Comparison of ENCODE assay signal across 12 mouse cellular contexts in the genomic region with DNA sequence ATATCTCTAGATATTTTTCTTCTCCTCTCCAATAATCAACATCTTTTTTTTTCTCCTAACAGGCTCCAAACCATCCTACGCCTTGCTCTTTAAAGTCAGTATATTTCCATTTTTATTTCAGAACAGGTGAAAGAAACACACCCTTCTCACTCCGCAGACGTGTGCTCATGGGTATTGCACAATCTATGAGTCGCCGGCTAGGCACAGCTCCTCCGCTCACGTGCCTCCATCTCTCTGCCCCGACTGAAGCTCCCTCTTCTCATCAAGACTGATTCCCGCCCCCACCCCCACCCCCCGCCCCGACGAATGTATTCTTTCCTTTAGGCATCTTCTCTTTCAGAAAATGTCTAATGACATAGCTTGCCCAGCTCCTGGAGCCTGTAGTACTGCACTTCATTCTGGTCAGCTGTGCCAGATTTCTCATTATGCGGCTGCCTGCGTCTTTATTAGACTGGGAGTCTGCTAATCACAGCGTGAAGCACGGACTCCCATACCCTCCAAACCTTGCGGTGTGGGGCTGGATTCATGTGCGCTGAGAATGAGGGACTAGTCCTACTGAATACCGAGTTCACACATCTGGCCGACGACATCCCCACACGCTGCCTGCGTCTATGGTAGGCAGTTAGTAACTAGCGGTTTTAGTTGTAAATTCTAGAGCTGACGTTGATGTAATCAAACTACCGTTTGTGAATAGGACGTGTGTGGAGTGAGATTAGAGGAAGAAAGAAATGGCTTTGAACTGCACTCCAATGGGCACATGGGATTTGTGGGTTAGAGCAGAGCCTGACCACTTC.
DNase-seq lines count a peak whose midpoint lies in the region; ATAC-seq and TF ChIP-seq lines count a peak whose summit lies in the region.
"Had no signal": no experiment of that assay in that cellular context is flagged by ENCODE, and none has a peak within 500 bp of the region (broad histone marks: within the 10 kb centered on the region; RNA-seq: fewer than 3 reads in every experiment).

No protein-coding gene starts in this region.

- peak overlapping the region; percentile 22 for H3K4me3 ChIP-seq in forebrain, embryonic 15.5 days
- no peak overlapping the region for H3K4me3 ChIP-seq in midbrain, embryonic 16.5 days (ENCODE audit: low read depth, low read length)
- H3K4me3 ChIP-seq in gastrocnemius, adult 2 months = no peak overlapping the region
- no peak overlapping the region for H3K4me3 ChIP-seq in heart, embryonic 10.5 days

- intact Hi-C loops in left cerebral cortex, postnatal 25 days (cut with DNase I) = no loop called here
- intact Hi-C loops in gastrocnemius, adult 2 months (cut with DNase I) = no loop called here

- H3K27ac ChIP-seq in forebrain, embryonic 15.5 days (replicated peaks) = no peak overlapping the region
- no peak overlapping the region for H3K27ac ChIP-seq in midbrain, embryonic 16.5 days (ENCODE audit: low read length)
- no peak overlapping the region for H3K27ac ChIP-seq in gastrocnemius, adult 2 months
- no peak overlapping the region for H3K27ac ChIP-seq in heart, embryonic 10.5 days

- DNase-seq in left cerebral cortex, postnatal 25 days (ENCODE audit: low spot score in 2 of 2) = peak; percentile 14 to 21
- no peak for DNase-seq in left cerebral cortex, adult 18-20 months (ENCODE audit: low spot score in 2 of 2)
- peak; percentile 52 for DNase-seq in layer of hippocampus, adult 9-11 months
- no peak for DNase-seq in gastrocnemius, adult 2 months
- no peak for DNase-seq in heart, embryonic 10.5 days (ENCODE audit: low spot score)
- no peak for DNase-seq in right cerebral cortex, adult 18-20 months
- DNase-seq: cerebellum, adult 8-10 months; right cerebral cortex, postnatal 25 days; thymus, postnatal 4 days had no signal

- WGBS in forebrain, embryonic 15.5 days = 48% methylated on average over 27 of the region's 27 CpGs
- WGBS in midbrain, embryonic 16.5 days = 50% methylated on average over 27 of the region's 27 CpGs
- 78% methylated on average over 27 of the region's 27 CpGs for WGBS in heart, embryonic 10.5 days

- no peaks in the 10 kb centered on the region for H3K27me3 ChIP-seq in forebrain, embryonic 15.5 days
- no peaks in the 10 kb centered on the region for H3K27me3 ChIP-seq in midbrain, embryonic 16.5 days (ENCODE audit: control insufficient read depth, insufficient read depth, low read depth, low read length)
- no peaks in the 10 kb centered on the region for H3K27me3 ChIP-seq in heart, embryonic 10.5 days (ENCODE audit: insufficient read depth, poor library complexity, severe bottlenecking)

- H3K9me3 ChIP-seq in forebrain, embryonic 15.5 days = no peaks in the 10 kb centered on the region; the same call in 1 of the 2 replicates
- H3K9me3 ChIP-seq in midbrain, embryonic 16.5 days (replicated peaks; ENCODE audit: control insufficient read depth, low read length, poor library complexity, severe bottlenecking) = peaks cover 2% of the 10 kb centered on the region; the same call in 1 of the 2 replicates
- H3K9me3 ChIP-seq in heart, embryonic 10.5 days = no peaks in the 10 kb centered on the region

- H3K4me2 ChIP-seq in forebrain, embryonic 15.5 days (replicated peaks) = peak overlapping the region; percentile 35
- peak overlapping the region; percentile 46 for H3K4me2 ChIP-seq in midbrain, embryonic 16.5 days (ENCODE audit: low read length)

- H3K4me1 ChIP-seq in forebrain, embryonic 15.5 days = peaks cover 3% of the 10 kb centered on the region; the same call in 1 of the 2 replicates
- H3K4me1 ChIP-seq in midbrain, embryonic 16.5 days (ENCODE audit: control insufficient read depth, insufficient read depth, low read length) = peaks cover 2% of the 10 kb centered on the region; the same call in 1 of the 2 replicates
- no peaks in the 10 kb centered on the region for H3K4me1 ChIP-seq in heart, embryonic 10.5 days

- H3K9ac ChIP-seq in forebrain, embryonic 15.5 days (replicated peaks) = no peak overlapping the region
- H3K9ac ChIP-seq in midbrain, embryonic 16.5 days (ENCODE audit: low read depth, low read length) = no peak overlapping the region

- no peaks in the 10 kb centered on the region for H3K36me3 ChIP-seq in forebrain, embryonic 15.5 days
- H3K36me3 ChIP-seq in midbrain, embryonic 16.5 days (ENCODE audit: control insufficient read depth, insufficient read depth, low read length) = no peaks in the 10 kb centered on the region
- H3K36me3 ChIP-seq in heart, embryonic 10.5 days = 0 out of 2 replicates have a peak, but pooled peaks cover 4% of the 10 kb centered on the region

- TF ChIP-seq CTCF in gastrocnemius, adult 2 months (IDR thresholded peaks at IDR 0.05) = no peak

- ATAC-seq in forebrain, embryonic 15.5 days (replicated peaks) = peak; percentile 64
- peak; percentile 51; the same call in 1 of the 2 replicates for ATAC-seq in midbrain, embryonic 16.5 days
- ATAC-seq: lung, postnatal 0 days had no signal

Comparison
In these comparisons a context has a peak if more than half of its experiments do, and no peak if none do; other contexts are left out.
1. DNase-seq: peak in left cerebral cortex, postnatal 25 days (2 of 2) and layer of hippocampus, adult 9-11 months (single experiment); none in left cerebral cortex, adult 18-20 months (0 of 2), gastrocnemius, adult 2 months (single experiment), heart, embryonic 10.5 days (single experiment) and right cerebral cortex, adult 18-20 months (single experiment).